Mouse (Mus musculus): Measurements from ENCODE around the gene F5. TPM values are rescaled to one million over a fixed set of nuclear protein-coding genes. Genes with fewer than 3 reads are reported as not detected.

F5 gene
- polyA plus RNA-seq, 1 experiment = 0.78 TPM

DNA sequence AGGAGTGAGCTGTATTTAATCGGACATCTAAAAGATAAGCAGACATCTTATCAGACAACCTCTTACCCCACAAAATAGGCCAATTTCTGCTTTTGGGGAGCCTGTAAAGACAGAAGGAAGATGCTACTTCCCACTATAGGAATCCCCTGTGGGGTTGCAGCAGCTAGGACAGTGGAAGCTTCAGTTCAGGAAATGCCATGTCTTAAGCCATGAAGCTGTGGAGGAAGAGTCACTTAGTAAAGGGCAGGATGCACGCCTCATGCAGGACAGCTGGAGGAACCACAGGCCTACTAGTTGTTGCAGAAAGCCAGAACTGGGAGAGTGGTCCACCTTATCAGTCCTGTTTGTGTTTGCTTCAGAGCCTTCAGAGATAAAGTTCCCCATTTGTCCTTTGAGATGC, 18.8 kb downstream of the F5 start:
- Histone ChIP-seq H3K27ac (ENCODE audit: control insufficient read depth, insufficient read depth, low read length) (no peak overlapping the region), H3K4me1 (replicated peaks; ENCODE audit: control insufficient read depth, insufficient read depth, low read length) (no peaks in the 10 kb centered on the region), H3K27me3 (ENCODE audit: control insufficient read depth, insufficient read depth, low read length) (no peaks in the 10 kb centered on the region), H3K4me3 (ENCODE audit: control insufficient read depth, insufficient read depth, low read length) (no peak overlapping the region), H3K36me3 (ENCODE audit: control insufficient read depth, insufficient read depth, low read length) (no peaks in the 10 kb centered on the region)
- TF ChIP-seq POLR2A (IDR thresholded peaks at IDR 0.05; ENCODE audit: control insufficient read depth, extremely low read depth, insufficient read depth, low read length, poor library complexity) = no peak
- TF ChIP-seq CTCF (IDR thresholded peaks at IDR 0.05; ENCODE audit: borderline replicate concordance, control insufficient read depth, extremely low read depth, insufficient read depth, low read length, poor library complexity) = no peak
- DNase-seq = no peak
- WGBS = 89% methylated on average over 2 of the region's 2 CpGs

DNA sequence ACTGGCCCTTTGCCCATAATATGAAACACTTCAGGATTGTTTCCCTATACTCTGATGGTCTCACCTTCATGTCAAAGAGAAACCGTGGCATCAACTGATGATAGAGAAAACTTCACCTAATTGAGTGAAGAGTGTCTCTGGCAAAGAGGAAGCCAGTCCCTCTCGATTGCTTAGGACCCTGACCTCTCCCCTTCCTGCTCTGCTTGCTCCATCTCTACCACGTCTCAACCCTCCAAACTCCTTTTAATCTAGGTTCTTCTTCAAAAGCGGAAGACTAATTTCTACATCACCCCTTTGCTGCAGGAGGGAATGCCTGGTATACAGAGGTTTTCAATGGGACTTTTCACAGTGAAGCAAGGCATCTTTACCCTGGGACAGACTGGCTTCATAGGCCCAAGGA, 21.5 kb downstream of the F5 start:
- Histone ChIP-seq H3K4me1 (replicated peaks; ENCODE audit: control insufficient read depth, insufficient read depth, low read length) (no peaks in the 10 kb centered on the region), H3K27me3 (ENCODE audit: control insufficient read depth, insufficient read depth, low read length) (no peaks in the 10 kb centered on the region), H3K4me3 (ENCODE audit: control insufficient read depth, insufficient read depth, low read length) (no peak overlapping the region), H3K36me3 (ENCODE audit: control insufficient read depth, insufficient read depth, low read length) (no peaks in the 10 kb centered on the region), H3K27ac (ENCODE audit: control insufficient read depth, insufficient read depth, low read length) (no peak overlapping the region)
- 77% methylated on average over 4 of the region's 4 CpGs for WGBS
- TF ChIP-seq POLR2A (IDR thresholded peaks at IDR 0.05; ENCODE audit: control insufficient read depth, extremely low read depth, insufficient read depth, low read length, poor library complexity) = no peak
- no peak for TF ChIP-seq CTCF (IDR thresholded peaks at IDR 0.05; ENCODE audit: borderline replicate concordance, control insufficient read depth, extremely low read depth, insufficient read depth, low read length, poor library complexity)
- no peak for DNase-seq

DNA sequence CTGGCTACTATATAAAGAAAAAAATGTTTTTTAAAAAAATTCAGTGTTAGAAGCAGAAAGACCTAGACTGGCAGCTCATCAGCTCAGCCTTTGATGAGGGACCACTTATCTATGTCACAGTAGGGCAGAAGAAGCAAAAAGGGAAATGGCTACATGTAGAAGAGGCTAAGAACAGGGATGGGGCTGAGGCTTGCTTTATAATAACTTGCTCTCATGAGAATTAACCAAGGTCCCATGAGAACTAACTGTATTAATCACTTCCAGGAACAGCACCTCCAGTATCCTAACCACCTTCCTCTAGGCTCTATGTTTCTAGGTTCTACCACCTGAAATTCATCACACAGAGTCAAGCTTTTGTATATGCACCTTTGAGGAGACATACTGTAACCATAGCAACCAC, 25.2 kb downstream of the F5 start:
- Histone ChIP-seq H3K4me1 (replicated peaks; ENCODE audit: control insufficient read depth, insufficient read depth, low read length) (no peaks in the 10 kb centered on the region), H3K27ac (ENCODE audit: control insufficient read depth, insufficient read depth, low read length) (no peak overlapping the region), H3K4me3 (ENCODE audit: control insufficient read depth, insufficient read depth, low read length) (no peak overlapping the region), H3K36me3 (ENCODE audit: control insufficient read depth, insufficient read depth, low read length) (no peaks in the 10 kb centered on the region), H3K27me3 (ENCODE audit: control insufficient read depth, insufficient read depth, low read length) (no peaks in the 10 kb centered on the region)
- TF ChIP-seq CTCF (IDR thresholded peaks at IDR 0.05; ENCODE audit: borderline replicate concordance, control insufficient read depth, extremely low read depth, insufficient read depth, low read length, poor library complexity) (no peak), POLR2A (IDR thresholded peaks at IDR 0.05; ENCODE audit: control insufficient read depth, extremely low read depth, insufficient read depth, low read length, poor library complexity) (no peak)
- DNase-seq = no peak

- Histone ChIP-seq H3K27ac (ENCODE audit: control insufficient read depth, insufficient read depth, low read length) (no peak overlapping the region), H3K4me1 (replicated peaks; ENCODE audit: control insufficient read depth, insufficient read depth, low read length) (no peaks in the 10 kb centered on the region), H3K4me3 (ENCODE audit: control insufficient read depth, insufficient read depth, low read length) (no peak overlapping the region), H3K27me3 (ENCODE audit: control insufficient read depth, insufficient read depth, low read length) (no peaks in the 10 kb centered on the region), H3K36me3 (ENCODE audit: control insufficient read depth, insufficient read depth, low read length) (no peaks in the 10 kb centered on the region)
- WGBS = 92% methylated on average over 6 of the region's 6 CpGs
- no peak for DNase-seq
- TF ChIP-seq POLR2A (IDR thresholded peaks at IDR 0.05; ENCODE audit: control insufficient read depth, extremely low read depth, insufficient read depth, low read length, poor library complexity) = no peak
Observed at GRCm38 (mm10) chr1:164178429-164178828, 26.8 kb downstream of the F5 start.

DNA sequence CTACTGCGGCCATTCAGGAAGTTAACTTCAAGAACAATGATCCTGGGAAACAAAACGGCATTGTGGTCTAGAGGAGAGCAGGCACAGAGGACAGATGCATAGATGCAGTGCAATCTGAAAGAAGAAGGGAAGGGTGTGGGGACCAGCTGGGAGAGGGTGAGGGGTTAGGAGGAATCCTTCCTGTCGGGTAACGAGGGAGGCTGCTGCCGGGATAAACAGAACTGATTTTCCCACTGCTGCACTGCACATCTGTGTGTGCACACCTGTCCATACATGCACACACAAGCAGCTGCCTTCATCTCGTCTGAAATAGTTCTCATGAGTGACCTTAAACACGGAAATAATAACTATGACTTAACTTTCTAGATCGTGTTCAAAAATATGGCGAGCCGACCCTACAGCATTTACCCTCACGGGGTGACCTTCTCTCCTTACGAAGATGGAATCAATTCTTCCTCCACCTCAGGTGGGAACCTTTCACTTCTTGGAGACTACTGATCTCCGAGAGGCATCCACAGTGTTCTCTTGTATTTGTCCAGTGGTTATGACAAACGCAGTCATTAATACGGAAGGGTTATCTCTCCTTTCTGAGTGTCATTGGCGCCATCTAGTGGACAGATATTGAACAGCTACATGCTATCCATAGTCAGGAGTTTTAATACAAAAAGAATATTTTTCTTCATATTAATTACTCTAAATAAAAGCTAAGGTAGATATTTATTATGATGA, 32.7 kb downstream of the F5 start:
- H3K4me3 ChIP-seq (ENCODE audit: control insufficient read depth, insufficient read depth, low read length) = peak overlapping the region; percentile 39
- H3K4me1 ChIP-seq (replicated peaks; ENCODE audit: control insufficient read depth, insufficient read depth, low read length) = peaks cover 4% of the 10 kb centered on the region; the same call in 1 of the 2 replicates
- H3K36me3 ChIP-seq (ENCODE audit: control insufficient read depth, insufficient read depth, low read length) = no peaks in the 10 kb centered on the region
- TF ChIP-seq CTCF (IDR thresholded peaks at IDR 0.05; ENCODE audit: borderline replicate concordance, control insufficient read depth, extremely low read depth, insufficient read depth, low read length, poor library complexity) = no peak
- no peak for TF ChIP-seq POLR2A (IDR thresholded peaks at IDR 0.05; ENCODE audit: control insufficient read depth, extremely low read depth, insufficient read depth, low read length, poor library complexity)
- H3K27me3 ChIP-seq (ENCODE audit: control insufficient read depth, insufficient read depth, low read length) = no peaks in the 10 kb centered on the region
- 40% methylated on average over 16 of the region's 16 CpGs for WGBS
- peak; percentile 67 for DNase-seq
- H3K27ac ChIP-seq (ENCODE audit: control insufficient read depth, insufficient read depth, low read length) = no peak overlapping the region

DNA sequence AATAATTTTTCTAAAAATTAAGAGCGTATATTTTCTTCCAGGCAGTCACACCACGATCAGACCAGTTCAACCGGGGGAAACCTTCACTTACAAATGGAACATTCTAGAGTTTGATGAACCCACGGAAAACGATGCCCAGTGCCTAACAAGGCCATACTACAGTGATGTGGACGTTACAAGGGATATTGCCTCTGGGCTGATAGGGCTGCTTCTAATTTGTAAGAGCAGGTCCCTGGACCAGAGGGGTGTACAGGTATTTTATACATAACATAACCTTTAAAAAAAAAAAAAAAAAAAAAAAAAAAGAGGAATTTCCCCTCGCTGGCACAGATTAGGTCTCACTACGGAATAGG, 33.2 kb downstream of the F5 start:
- TF ChIP-seq POLR2A (IDR thresholded peaks at IDR 0.05; ENCODE audit: control insufficient read depth, extremely low read depth, insufficient read depth, low read length, poor library complexity) = no peak
- no peak for TF ChIP-seq CTCF (IDR thresholded peaks at IDR 0.05; ENCODE audit: borderline replicate concordance, control insufficient read depth, extremely low read depth, insufficient read depth, low read length, poor library complexity)
- Histone ChIP-seq H3K4me1 (replicated peaks; ENCODE audit: control insufficient read depth, insufficient read depth, low read length) (peaks cover 4% of the 10 kb centered on the region; the same call in 1 of the 2 replicates), H3K4me3 (ENCODE audit: control insufficient read depth, insufficient read depth, low read length) (no peak overlapping the region), H3K36me3 (ENCODE audit: control insufficient read depth, insufficient read depth, low read length) (no peaks in the 10 kb centered on the region), H3K27me3 (ENCODE audit: control insufficient read depth, insufficient read depth, low read length) (no peaks in the 10 kb centered on the region), H3K27ac (ENCODE audit: control insufficient read depth, insufficient read depth, low read length) (no peak overlapping the region)
- DNase-seq = no peak
- 55% methylated on average over 8 of the region's 8 CpGs for WGBS

DNA sequence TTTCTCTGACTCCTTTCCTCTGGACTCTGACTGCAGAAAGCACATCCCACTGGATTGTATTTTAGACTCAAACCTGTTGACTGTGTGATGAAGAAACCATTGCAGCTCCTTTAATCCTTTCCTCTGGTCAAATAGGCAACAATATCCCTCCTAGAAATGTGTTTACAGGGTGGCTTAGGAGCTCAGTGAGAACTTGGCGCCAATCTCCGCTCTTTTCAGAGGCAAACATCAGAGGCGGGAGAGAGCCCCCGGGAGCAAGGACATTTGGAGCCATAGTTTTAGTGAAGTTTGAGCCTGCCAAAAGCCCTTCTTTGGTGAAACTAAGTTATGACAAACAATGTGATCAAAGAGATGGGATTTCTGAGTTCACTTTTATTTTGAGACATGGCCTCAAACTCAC, 33.7 kb downstream of the F5 start:
- peaks cover 4% of the 10 kb centered on the region; the same call in 1 of the 2 replicates for H3K4me1 ChIP-seq (replicated peaks; ENCODE audit: control insufficient read depth, insufficient read depth, low read length)
- no peak for TF ChIP-seq POLR2A (IDR thresholded peaks at IDR 0.05; ENCODE audit: control insufficient read depth, extremely low read depth, insufficient read depth, low read length, poor library complexity)
- TF ChIP-seq CTCF (IDR thresholded peaks at IDR 0.05; ENCODE audit: borderline replicate concordance, control insufficient read depth, extremely low read depth, insufficient read depth, low read length, poor library complexity) = no peak
- no peaks in the 10 kb centered on the region for H3K36me3 ChIP-seq (ENCODE audit: control insufficient read depth, insufficient read depth, low read length)
- 87% methylated on average over 4 of the region's 4 CpGs for WGBS
- H3K27me3 ChIP-seq (ENCODE audit: control insufficient read depth, insufficient read depth, low read length) = no peaks in the 10 kb centered on the region
- no peak for DNase-seq
- no peak overlapping the region for H3K4me3 ChIP-seq (ENCODE audit: control insufficient read depth, insufficient read depth, low read length)
- no peak overlapping the region for H3K27ac ChIP-seq (ENCODE audit: control insufficient read depth, insufficient read depth, low read length)

Data from thymus, adult 2 months (tissue).